Mouse (Mus musculus) T-helper 1 cell (primary cell): ENCODE data around the gene Gde1.

ENCODE experiments used
- in situ Hi-C: fragments of 300-600 bp; cut with MboI, MseI; formaldehyde crosslinking; loops from one replicate; pipeline ENCODE4 v1.15.1; 2025; ENCODE audit warnings: high pct_unique_total_duplicates

Gene Gde1

GRCm38 (mm10) chr7:118707216-118707615 is 1.6 kb upstream of the Gde1 start:
- in situ Hi-C loops: loop anchor here (10.0 kb wide), 1 partner anchor 582 kb away; the partner anchor contains the start of gene Arl6ip1

- in situ Hi-C loops: loop anchor here (10.0 kb wide), 1 partner anchor 582 kb away; the partner anchor contains the start of gene Arl6ip1
These were observed 910 bp upstream of the Gde1 start for GRCm38 (mm10) chr7:118706488-118706887.

- in situ Hi-C loops: loop anchor here (10.0 kb wide), 1 partner anchor 581 kb away; the partner anchor contains the start of gene Arl6ip1
These were observed 473 bp upstream of the Gde1 start for GRCm38 (mm10) chr7:118706051-118706450.

- in situ Hi-C loops: loop anchor here (10.0 kb wide), 1 partner anchor 579 kb away; the partner anchor contains the start of gene Arl6ip1
These were observed 1.4 kb downstream of the Gde1 start for GRCm38 (mm10) chr7:118704001-118704850.

GRCm38 (mm10) chr7:118703144-118703561 is 2.4 kb downstream of the Gde1 start:
- in situ Hi-C loops: loop anchor here (10.0 kb wide), 1 partner anchor 578 kb away; the partner anchor contains the start of gene Arl6ip1

- in situ Hi-C loops: no loop called here
These were observed 6.7 kb downstream of the Gde1 start for GRCm38 (mm10) chr7:118698882-118699281.

GRCm38 (mm10) chr7:118697168-118697567 is 8.4 kb downstream of the Gde1 start:
- in situ Hi-C loops: no loop called here

GRCm38 (mm10) chr7:118696146-118696545 is 9.4 kb downstream of the Gde1 start:
- in situ Hi-C loops: no loop called here

GRCm38 (mm10) chr7:118691287-118691686 is 14.3 kb downstream of the Gde1 start:
- in situ Hi-C loops: no loop called here

GRCm38 (mm10) chr7:118689088-118689487 is 16.5 kb downstream of the Gde1 start:
- in situ Hi-C loops: no loop called here

GRCm38 (mm10) chr7:118688199-118688598 is 17.4 kb downstream of the Gde1 start:
- in situ Hi-C loops: no loop called here

- in situ Hi-C loops: no loop called here
These were observed 28.8 kb downstream of the Gde1 start for GRCm38 (mm10) chr7:118676826-118677225.

- in situ Hi-C loops: no loop called here
These were observed 35.4 kb downstream of the Gde1 start for GRCm38 (mm10) chr7:118670142-118670541.

- in situ Hi-C loops: no loop called here
These were observed 37.8 kb downstream of the Gde1 start for GRCm38 (mm10) chr7:118667773-118668172.

GRCm38 (mm10) chr7:118656730-118657129 is 48.8 kb downstream of the Gde1 start:
- in situ Hi-C loops: loop anchor here (10.0 kb wide), 1 partner anchor 342 kb away; no protein-coding TSS in a partner anchor

GRCm38 (mm10) chr7:118652572-118653295 is 52.8 kb downstream of the Gde1 start:
- in situ Hi-C loops: loop anchor here (10.0 kb wide), 1 partner anchor 338 kb away; no protein-coding TSS in a partner anchor

GRCm38 (mm10) chr7:118650891-118651290 is 54.7 kb downstream of the Gde1 start:
- in situ Hi-C loops: loop anchor here (10.0 kb wide), 1 partner anchor 336 kb away; no protein-coding TSS in a partner anchor

GRCm38 (mm10) chr7:118650119-118650518 is 55.5 kb downstream of the Gde1 start:
- in situ Hi-C loops: loop anchor here (10.0 kb wide), 1 partner anchor 335 kb away; no protein-coding TSS in a partner anchor

GRCm38 (mm10) chr7:118649328-118649727 is 56.2 kb downstream of the Gde1 start:
- in situ Hi-C loops: no loop called here

- in situ Hi-C loops: no loop called here
These were observed 59.3 kb downstream of the Gde1 start for GRCm38 (mm10) chr7:118646237-118646636.
